ENCODE assay signal across 8 mouse cellular contexts in genomic region chr10:60778542-60778941, GRCm38 (mm10). TPM values are rescaled to one million over a fixed set of nuclear protein-coding genes. Genes with fewer than 3 reads are reported as not detected.
DNase-seq lines count a peak whose midpoint lies in the region; ATAC-seq and TF ChIP-seq lines count a peak whose summit lies in the region.

No protein-coding gene starts in this region.

- H3K4me2 ChIP-seq in hindbrain, embryonic 16.5 days (ENCODE audit: low read length): no peak overlapping the region
- no peak overlapping the region for H3K4me2 ChIP-seq in liver, embryonic 14.5 days (ENCODE audit: low read depth)

- H3K4me1 ChIP-seq in hindbrain, embryonic 16.5 days (ENCODE audit: control insufficient read depth, insufficient read depth, low read depth, low read length): peaks cover 2% of the 10 kb centered on the region
- H3K4me1 ChIP-seq in liver, embryonic 14.5 days (replicated peaks; ENCODE audit: control insufficient read depth in 2 of 2, insufficient read depth in 2 of 2, low read length in 1 of 2): no peaks in the 10 kb centered on the region

- peak; percentile 68 for TF ChIP-seq CTCF in liver, embryonic 14.5 days (IDR thresholded peaks at IDR 0.05; ENCODE audit: low read depth)

- H3K9me3 ChIP-seq in hindbrain, embryonic 16.5 days (ENCODE audit: control insufficient read depth, low read length): no peaks in the 10 kb centered on the region
- no peaks in the 10 kb centered on the region for H3K9me3 ChIP-seq in liver, embryonic 14.5 days (ENCODE audit: control insufficient read depth, low read length)

- no peak overlapping the region for H3K4me3 ChIP-seq in hindbrain, embryonic 16.5 days (ENCODE audit: low read length)
- no peak overlapping the region for H3K4me3 ChIP-seq in liver, embryonic 14.5 days (ENCODE audit: insufficient read depth in 1 of 2, low read depth in 2 of 2, low read length in 2 of 2)

- ATAC-seq in hindbrain, embryonic 16.5 days: peak; percentile 44; the same call in 1 of the 2 replicates
- ATAC-seq in liver, embryonic 14.5 days (ENCODE audit: insufficient read depth): no peak
- ATAC-seq in inflammation-experienced regulatory T-cells, adult 6 months: no peak

- H3K27ac ChIP-seq in hindbrain, embryonic 16.5 days (ENCODE audit: low read depth, low read length): no peak overlapping the region
- H3K27ac ChIP-seq in liver, embryonic 14.5 days: no peak overlapping the region

- TF ChIP-seq EP300 in liver, embryonic 14.5 days (IDR thresholded peaks at IDR 0.05; ENCODE audit: low read depth): no peak

- DNase-seq in kidney, adult 18-20 months: peak; percentile 35
- DNase-seq in kidney, adult 8-10 months: no peak
- peak; percentile 64 for DNase-seq in MN1 (ENCODE audit: low spot score)
- DNase-seq in embryo, embryonic 10 days (ENCODE audit: low spot score): peak; percentile 49
- no peak for DNase-seq in liver, embryonic 14.5 days (ENCODE audit: low read depth in 3 of 3, low spot score in 3 of 3)
- peak; percentile 62 for DNase-seq in retina, postnatal 1 day

- H3K27me3 ChIP-seq in hindbrain, embryonic 16.5 days (replicated peaks; ENCODE audit: control insufficient read depth, insufficient read depth, low read length): no peaks in the 10 kb centered on the region; the same call in 1 of the 2 replicates
- no peaks in the 10 kb centered on the region for H3K27me3 ChIP-seq in liver, embryonic 14.5 days (ENCODE audit: control insufficient read depth, insufficient read depth, low read length)

- 70% methylated on average over 12 of the region's 12 CpGs for WGBS in hindbrain, embryonic 16.5 days
- 54% methylated on average over 12 of the region's 12 CpGs for WGBS in liver, embryonic 14.5 days (ENCODE audit: insufficient replicate concordance)

- no peak overlapping the region for H3K9ac ChIP-seq in hindbrain, embryonic 16.5 days (ENCODE audit: low read depth, low read length)
- H3K9ac ChIP-seq in liver, embryonic 14.5 days (replicated peaks): no peak overlapping the region

- H3K36me3 ChIP-seq in hindbrain, embryonic 16.5 days (ENCODE audit: control insufficient read depth, insufficient read depth, low read length): no peaks in the 10 kb centered on the region
- H3K36me3 ChIP-seq in liver, embryonic 14.5 days (replicated peaks; ENCODE audit: control insufficient read depth, insufficient read depth, low read depth): no peaks in the 10 kb centered on the region

RNA-seq across cellular contexts. Expression of gene Slc29a3, which starts 25.9 kb away (rescaled TPM):
- 10.5 and 11.1 TPM in 2 replicates for polyA plus RNA-seq in hindbrain, embryonic 16.5 days (2015; fragmentation: Nextera tagmentation; extraction: Ambion mirVana)
- 1.7 and 1.9 TPM in 2 replicates for polyA plus RNA-seq in liver, embryonic 14.5 days (2012; rRNA removed)
- polyA plus RNA-seq in liver, embryonic 14.5 days (2014; fragmentation: Nextera tagmentation; extraction: Ambion mirVana): 2.1 and 3.3 TPM in 2 replicates
- 10 to 100 TPM; 10.6 to 18.7 (median 14.6) TPM for polyA plus RNA-seq in inflammation-experienced regulatory T-cells, adult 6 months (2017; shearing (Covaris generic))

RNA-seq across cellular contexts. Expression of gene Unc5b, which starts 52.8 kb away (rescaled TPM):
- polyA plus RNA-seq in hindbrain, embryonic 16.5 days (2015; fragmentation: Nextera tagmentation; extraction: Ambion mirVana): 2.6 and 3.1 TPM in 2 replicates
- 0.44 and 0.52 TPM in 2 replicates for polyA plus RNA-seq in liver, embryonic 14.5 days (2012; rRNA removed)
- polyA plus RNA-seq in liver, embryonic 14.5 days (2014; fragmentation: Nextera tagmentation; extraction: Ambion mirVana): 0.16 and 0.18 TPM in 2 replicates
- under 1 TPM in 1 of 3 experiments, not detected in 2; 0.10 TPM for polyA plus RNA-seq in inflammation-experienced regulatory T-cells, adult 6 months (2017; shearing (Covaris generic))

Comparison
In these comparisons a context has a peak if more than half of its experiments do, and no peak if none do; other contexts are left out.
1. DNase-seq: peak in kidney, adult 18-20 months (single experiment), MN1 (single experiment), embryo, embryonic 10 days (single experiment) and retina, postnatal 1 day (single experiment); none in kidney, adult 8-10 months (0 of 2) and liver, embryonic 14.5 days (0 of 3).